Mouse (Mus musculus): ENCODE data around the gene S1pr1. TPM values are rescaled to one million over a fixed set of nuclear protein-coding genes. Genes with fewer than 3 reads are reported as not detected.

S1pr1 gene
- polyA plus RNA-seq, 1 experiment from 2014 or later = 35.9 TPM

- 48% methylated on average over 9 of the region's 9 CpGs for WGBS
- no peak overlapping the region for H3K27ac ChIP-seq (ENCODE audit: low read depth, low read length)
- H3K4me2 ChIP-seq (ENCODE audit: low read depth, low read length, severe bottlenecking) = no peak overlapping the region
- no peaks in the 10 kb centered on the region for H3K4me1 ChIP-seq (replicated peaks; ENCODE audit: control insufficient read depth, insufficient read depth, low read length)
- DNase-seq (ENCODE audit: low spot score) (peak; percentile 82), ATAC-seq (replicated peaks; ENCODE audit: low FRiP score) (peak; percentile 91)
- no peaks in the 10 kb centered on the region for H3K36me3 ChIP-seq (ENCODE audit: control insufficient read depth, insufficient read depth, low read length)
- no peaks in the 10 kb centered on the region for H3K9me3 ChIP-seq (ENCODE audit: control insufficient read depth, low read length)
- no peak overlapping the region for H3K4me3 ChIP-seq (ENCODE audit: low read depth, low read length)
- H3K9ac ChIP-seq (ENCODE audit: low read length) = no peak overlapping the region
- H3K27me3 ChIP-seq (ENCODE audit: control insufficient read depth, insufficient read depth, low read length) = no peaks in the 10 kb centered on the region
Measured at GRCm38 (mm10) chr3:115660701-115661460, 54.0 kb downstream of the S1pr1 start.

Other genes starting within 250 kb of the S1pr1 start
- gene Dph5, start 172.8 kb upstream of the S1pr1 start, polyA plus RNA-seq (2014; fragmentation: Nextera tagmentation; extraction: Ambion mirVana) = 26.2 and 30.8 TPM in 2 replicates

Measured in forebrain, embryonic 11.5 days (tissue).